Mouse (Mus musculus): ENCODE measurements around the gene Neurod4.

GRCm38 (mm10) chr10:130259483-130259882, 20.6 kb downstream of the Neurod4 start:
- TF ChIP-seq CTCF (IDR thresholded peaks at IDR 0.05; ENCODE audit: control insufficient read depth, insufficient read depth, low read length) (no peak), POLR2A (IDR thresholded peaks at IDR 0.05; ENCODE audit: borderline replicate concordance, control insufficient read depth, low read depth, low read length) (no peak)
